Mouse (Mus musculus): ENCODE data around the gene Fzd4.

- TF ChIP-seq POLR2A (IDR thresholded peaks at IDR 0.05; ENCODE audit: low read depth, low read length): no peak
- no peak for TF ChIP-seq CTCF (IDR thresholded peaks at IDR 0.05; ENCODE audit: borderline replicate concordance, insufficient read depth, low read length)
Observed at GRCm38 (mm10) chr7:89418917-89419679, 14.9 kb downstream of the Fzd4 start.
